Mouse (Mus musculus) G1E (cell line): ENCODE data around the gene Podxl2. TPM values are rescaled to one million over a fixed set of nuclear protein-coding genes. Genes with fewer than 3 reads are reported as not detected.

Source experiments
- ATAC-seq: 2 replicates; pipeline ENCODE4 v1.8.0; 2016; ENCODE audit warnings: mild to moderate bottlenecking; ENCODE audit not compliant: insufficient number of reproducible peaks, poor library complexity, low FRiP score, severe bottlenecking; ENCODE audit errors: extremely low read depth
- DNase-seq: peaks from one replicate; pipeline ENCODE4 v3.0.0; 2012; ENCODE audit warnings: low spot score
- H3K27me3 ChIP-seq: 2 replicates; pipeline ENCODE4 v1.6.1; 2012; ENCODE audit warnings: mild to moderate bottlenecking, low read length, inconsistent platforms; ENCODE audit not compliant: insufficient read depth
- H3K36me3 ChIP-seq: replicated peaks from 2 replicates; pipeline ENCODE3; 2012; ENCODE audit warnings: mild to moderate bottlenecking, inconsistent platforms
- H3K4me1 ChIP-seq: 2 replicates; pipeline ENCODE4 v1.6.1; 2012; ENCODE audit warnings: low read depth, low read length, inconsistent platforms, mixed read lengths; ENCODE audit not compliant: insufficient read depth
- H3K4me3 ChIP-seq: 2 replicates; pipeline ENCODE4 v1.5.1; 2012; ENCODE audit warnings: low read depth, mild to moderate bottlenecking, inconsistent platforms, low read length, moderate library complexity, mixed read lengths
- H3K9me3 ChIP-seq: replicated peaks from 2 replicates; pipeline ENCODE4 v1.6.1; 2012; ENCODE audit warnings: inconsistent platforms
- CTCF ChIP-seq: IDR thresholded peaks from 2 replicates; pipeline ENCODE4 v1.5.1; 2012; ENCODE audit warnings: low read depth, low read length, inconsistent platforms, mixed read lengths
- GATA1 ChIP-seq: IDR thresholded peaks from 2 replicates; pipeline ENCODE4 v1.6.1; 2012; ENCODE audit warnings: borderline replicate concordance, low read length, inconsistent platforms, mixed read lengths
- GATA2 ChIP-seq: IDR thresholded peaks from 2 replicates; pipeline ENCODE4 v1.6.1; 2012; ENCODE audit warnings: low read depth, low read length, inconsistent platforms, borderline replicate concordance
- POLR2AphosphoS5 ChIP-seq: IDR thresholded peaks from 2 replicates; pipeline ENCODE4 v1.6.1; 2012; ENCODE audit warnings: low read depth, low read length, inconsistent platforms; ENCODE audit not compliant: insufficient replicate concordance
- TAL1 ChIP-seq: conservative IDR thresholded peaks from 2 replicates; pipeline ENCODE4 v1.6.1; 2012; ENCODE audit warnings: low read depth, low read length, inconsistent platforms, mixed read lengths
- polyA plus RNA-seq: library from polyadenylated mRNA; stranded (reverse); fragments of >175 nt; gene quantifications from 2 replicates; pipeline ENCODE4 v1.2.3, GENCODE M21; 2012
- total RNA-seq, 2 experiments: library from RNA; stranded (forward) in 1 of 2; stranded (reverse) in 1 of 2; fragments of 200-1000 nt in 1 of 2; fragments of >200 nt in 1 of 2; fragmentation: Nextera tagmentation in 1 of 2; gene quantifications; 2 replicates each; pipeline ENCODE4 v1.2.3; 2014 to 2017

Podxl2 gene
- total and polyA plus RNA-seq, 3 experiments = 0.27 TPM; not detected in 2

DNA sequence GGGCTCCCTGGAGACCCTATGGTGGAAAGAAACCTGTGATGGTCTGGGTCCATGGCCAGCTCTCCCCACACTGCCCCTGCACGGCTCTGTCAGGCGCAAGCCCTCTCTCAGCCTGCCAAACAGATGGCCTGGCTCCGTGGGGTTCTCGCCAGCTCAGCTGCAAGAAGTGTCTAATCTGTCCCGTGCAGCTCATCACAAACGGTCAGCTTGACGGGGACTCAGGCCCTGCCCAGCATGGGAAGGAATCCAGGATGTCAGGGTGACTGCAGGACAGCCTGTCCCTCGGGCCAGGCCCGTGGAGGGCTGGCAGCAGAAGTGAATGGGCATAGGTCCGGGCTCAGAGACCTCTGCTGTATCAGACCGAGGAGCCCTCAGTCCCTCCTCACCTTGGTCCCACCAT lies 52.9 kb downstream of the Podxl2 start:
- Histone ChIP-seq H3K27me3 (peaks cover 71% of the 10 kb centered on the region), H3K4me1 (peaks cover 25% of the 10 kb centered on the region), H3K36me3 (no peaks in the 10 kb centered on the region), H3K9me3 (no peaks in the 10 kb centered on the region), H3K4me3 (no peak overlapping the region)
- DNase-seq (no peak), ATAC-seq (no peak)
- TF ChIP-seq CTCF (no peak), GATA1 (no peak), POLR2AphosphoS5 (no peak), GATA2 (no peak), TAL1 (no peak)

DNA sequence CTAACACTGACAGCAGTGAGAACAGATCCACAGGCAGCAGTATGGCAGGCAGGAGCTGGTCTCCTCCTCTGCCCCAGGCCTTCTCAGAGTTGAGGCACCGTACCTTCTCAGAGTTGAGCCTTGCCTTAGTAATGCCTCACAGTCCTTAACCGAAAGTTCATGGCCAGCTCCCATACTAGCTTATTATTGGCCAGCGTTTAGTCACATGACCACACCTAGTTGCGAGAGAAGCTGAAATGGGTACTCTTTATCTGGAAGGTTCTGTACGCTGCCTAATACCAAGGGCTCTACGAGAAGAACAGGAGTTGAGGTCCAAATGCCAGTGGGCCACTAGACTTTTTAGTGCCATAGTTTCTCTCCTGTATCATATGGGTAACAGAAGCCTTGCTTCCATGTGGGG lies 53.5 kb downstream of the Podxl2 start:
- TF ChIP-seq GATA2 (no peak), GATA1 (no peak), TAL1 (no peak), CTCF (no peak), POLR2AphosphoS5 (no peak)
- ATAC-seq = peak; percentile 15; the same call in 1 of the 2 replicates
- DNase-seq = no peak
- no peaks in the 10 kb centered on the region for H3K36me3 ChIP-seq
- H3K9me3 ChIP-seq = no peaks in the 10 kb centered on the region
- H3K27me3 ChIP-seq = peaks cover 69% of the 10 kb centered on the region
- no peak overlapping the region for H3K4me3 ChIP-seq
- peaks cover 20% of the 10 kb centered on the region for H3K4me1 ChIP-seq

DNA sequence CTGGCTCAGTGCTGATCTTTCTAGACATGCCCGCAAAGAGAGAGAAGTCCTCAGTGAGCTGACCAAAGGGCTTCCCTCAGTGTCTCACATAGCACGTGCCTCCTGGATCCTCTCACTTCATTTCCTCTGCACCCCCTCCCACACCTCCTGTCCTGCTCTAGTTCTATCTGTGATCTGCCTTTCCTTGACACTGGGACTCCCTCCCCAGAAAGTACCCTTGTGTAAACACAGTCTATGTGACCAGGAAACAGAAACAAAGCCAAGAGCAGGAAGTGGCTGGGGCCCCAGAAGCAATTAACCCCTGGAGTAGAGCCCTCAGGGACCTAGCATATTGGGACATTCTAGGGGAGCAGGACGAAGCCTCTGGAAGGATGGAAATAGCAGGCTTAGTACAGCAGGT lies 54.0 kb downstream of the Podxl2 start:
- H3K4me3 ChIP-seq = no peak overlapping the region
- peaks cover 68% of the 10 kb centered on the region for H3K27me3 ChIP-seq
- H3K4me1 ChIP-seq = peaks cover 20% of the 10 kb centered on the region
- no peaks in the 10 kb centered on the region for H3K9me3 ChIP-seq
- DNase-seq = no peak
- no peak for ATAC-seq
- no peak for TF ChIP-seq GATA2
- TF ChIP-seq POLR2AphosphoS5 = no peak
- TF ChIP-seq TAL1 = no peak
- no peak for TF ChIP-seq GATA1
- TF ChIP-seq CTCF = no peak
- no peaks in the 10 kb centered on the region for H3K36me3 ChIP-seq

DNA sequence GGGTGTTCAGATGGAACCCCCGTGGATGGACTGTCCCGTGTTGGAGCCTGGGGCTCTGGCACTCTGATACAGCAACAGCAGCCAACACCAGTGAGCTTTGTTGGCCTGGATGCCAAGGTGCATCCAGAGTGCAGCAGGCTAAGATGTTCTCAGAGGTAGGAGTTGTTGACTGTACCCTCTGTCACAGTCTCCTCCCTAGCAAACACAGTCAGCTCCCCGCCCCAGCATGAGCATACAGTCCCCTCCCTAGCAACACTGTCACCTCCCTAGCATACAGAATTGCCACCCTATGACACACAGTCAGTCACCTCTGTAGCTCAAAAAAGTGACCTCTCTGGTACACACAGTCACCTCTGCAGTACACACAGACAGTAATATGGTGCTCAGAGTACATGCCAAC lies 57.9 kb downstream of the Podxl2 start:
- TF ChIP-seq TAL1 (no peak), POLR2AphosphoS5 (no peak), GATA1 (no peak), GATA2 (no peak), CTCF (no peak)
- H3K27me3 ChIP-seq = peaks cover 59% of the 10 kb centered on the region
- no peak overlapping the region for H3K4me3 ChIP-seq
- H3K9me3 ChIP-seq = no peaks in the 10 kb centered on the region
- peaks cover 7% of the 10 kb centered on the region for H3K4me1 ChIP-seq
- DNase-seq = no peak
- no peaks in the 10 kb centered on the region for H3K36me3 ChIP-seq
- no peak for ATAC-seq

DNA sequence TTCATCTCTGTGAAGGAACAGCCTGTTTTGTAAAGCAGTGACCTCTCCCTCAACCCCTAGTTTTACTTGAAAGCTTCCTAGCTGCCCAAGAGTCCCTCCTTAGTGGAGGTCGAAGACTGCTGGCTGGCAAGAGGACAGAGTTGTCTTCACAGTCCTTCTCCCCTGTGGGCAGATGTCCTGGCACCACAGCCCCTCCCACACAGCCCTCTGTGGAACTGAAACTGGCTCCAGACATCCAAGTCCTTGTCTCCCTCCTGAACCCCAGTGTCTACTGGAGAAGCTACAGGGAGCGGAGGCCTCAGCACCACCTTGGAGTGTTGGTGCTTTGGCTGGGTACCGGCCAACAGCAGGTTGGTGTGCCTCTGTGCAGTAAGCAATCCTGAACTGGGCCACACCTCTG lies 59.4 kb downstream of the Podxl2 start:
- Histone ChIP-seq H3K4me3 (no peak overlapping the region), H3K36me3 (no peaks in the 10 kb centered on the region), H3K27me3 (peaks cover 59% of the 10 kb centered on the region), H3K9me3 (no peaks in the 10 kb centered on the region), H3K4me1 (peaks cover 5% of the 10 kb centered on the region)
- DNase-seq (no peak), ATAC-seq (no peak)
- no peak for TF ChIP-seq TAL1
- TF ChIP-seq GATA2 = no peak
- no peak for TF ChIP-seq POLR2AphosphoS5
- no peak for TF ChIP-seq CTCF
- TF ChIP-seq GATA1 = no peak

DNA sequence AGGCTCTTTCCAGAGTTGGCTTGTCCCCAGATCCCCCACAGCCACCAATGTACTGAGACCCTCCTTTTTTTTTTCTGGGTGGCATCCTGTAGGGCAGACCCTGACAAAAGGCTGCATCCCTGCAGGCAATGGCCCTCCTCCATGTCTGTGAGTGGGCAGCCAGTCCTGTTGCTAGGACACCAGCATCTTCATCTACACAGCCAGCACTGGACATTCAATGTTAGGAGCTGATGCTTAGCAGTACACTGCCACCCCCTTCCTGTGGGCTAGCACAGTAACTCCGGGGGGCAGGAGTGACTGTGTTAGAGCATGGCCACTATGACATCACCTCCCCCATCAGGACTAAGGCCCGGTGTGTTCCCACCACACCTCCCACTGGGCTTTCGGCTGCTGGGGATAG lies 59.8 kb downstream of the Podxl2 start:
- no peak for DNase-seq
- TF ChIP-seq POLR2AphosphoS5 (no peak), GATA1 (no peak), CTCF (no peak), TAL1 (no peak), GATA2 (no peak)

DNA sequence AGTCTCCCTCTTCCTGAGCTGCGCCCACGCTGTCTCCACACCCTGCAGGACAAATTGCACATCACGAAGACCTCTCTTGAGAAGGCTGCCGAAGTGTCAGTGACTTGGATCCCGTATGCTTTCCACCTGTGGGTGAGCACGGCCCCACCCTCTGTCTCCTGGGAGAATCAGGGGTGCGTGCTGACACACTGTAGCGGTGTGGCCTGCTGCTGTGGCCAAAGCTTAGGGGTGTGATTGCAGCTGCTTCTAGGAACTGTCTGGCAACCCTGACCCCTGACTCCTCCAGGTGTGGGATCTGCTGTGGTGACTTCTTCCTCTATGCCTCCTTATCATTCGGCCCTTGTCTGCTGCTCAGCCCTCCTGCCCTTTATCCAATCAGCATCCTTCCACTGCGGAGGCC lies 61.0 kb downstream of the Podxl2 start:
- Histone ChIP-seq H3K27me3 (peaks cover 62% of the 10 kb centered on the region), H3K4me3 (no peak overlapping the region), H3K4me1 (peaks cover 5% of the 10 kb centered on the region), H3K9me3 (no peaks in the 10 kb centered on the region), H3K36me3 (no peaks in the 10 kb centered on the region)
- ATAC-seq (no peak), DNase-seq (no peak)
- TF ChIP-seq TAL1 = no peak
- TF ChIP-seq GATA1 = no peak
- TF ChIP-seq CTCF = no peak
- TF ChIP-seq POLR2AphosphoS5 = no peak

More for the DNA sequence above, 59.8 kb downstream of the Podxl2 start:
- Histone ChIP-seq H3K27me3 (peaks cover 64% of the 10 kb centered on the region), H3K4me1 (peaks cover 5% of the 10 kb centered on the region), H3K4me3 (no peak overlapping the region), H3K36me3 (no peaks in the 10 kb centered on the region), H3K9me3 (no peaks in the 10 kb centered on the region)
- ATAC-seq = no peak
